Mouse (Mus musculus) embryonic facial prominence, embryonic 15.5 days (tissue): Measurements from ENCODE around the gene Mvb12b. TPM values are rescaled to one million over a fixed set of nuclear protein-coding genes. Genes with fewer than 3 reads are reported as not detected.

ENCODE experiments used
- ATAC-seq: fragments of 200-750 bp; cut with Nextera tagmentation; 2 replicates; pipeline ENCODE4 v1.8.0; 2017; ENCODE audit warnings: low read depth, moderate TSS enrichment; ENCODE audit not compliant: insufficient number of reproducible peaks, low FRiP score, low TSS enrichment
- H3K27ac ChIP-seq: fragments of 300-500 bp; sonication (generic); replicated peaks from 2 replicates; pipeline ENCODE4 v1.5.1; 2015; ENCODE audit warnings: mild to moderate bottlenecking, inconsistent platforms
- H3K27me3 ChIP-seq: fragments of 300-500 bp; sonication (generic); 2 replicates; pipeline ENCODE4 v1.6.1; 2015; ENCODE audit warnings: inconsistent platforms
- H3K36me3 ChIP-seq: fragments of 300-500 bp; sonication (generic); 2 replicates; pipeline ENCODE4 v1.6.1; 2015; ENCODE audit warnings: mild to moderate bottlenecking, inconsistent platforms
- H3K4me1 ChIP-seq: fragments of 300-500 bp; sonication (generic); 2 replicates; pipeline ENCODE4 v1.6.1; 2015; ENCODE audit warnings: inconsistent platforms
- H3K4me2 ChIP-seq: fragments of 300-500 bp; sonication (generic); replicated peaks from 2 replicates; pipeline ENCODE4 v1.6.1; 2015; ENCODE audit warnings: mild to moderate bottlenecking, inconsistent platforms
- H3K4me3 ChIP-seq: fragments of 300-500 bp; sonication (generic); replicated peaks from 2 replicates; pipeline ENCODE4 v1.5.1; 2015; ENCODE audit warnings: mild to moderate bottlenecking, inconsistent platforms
- H3K9ac ChIP-seq: fragments of 300-500 bp; sonication (generic); 2 replicates; pipeline ENCODE4 v1.6.1; 2015; ENCODE audit warnings: inconsistent platforms
- H3K9me3 ChIP-seq: fragments of 300-500 bp; sonication (generic); replicated peaks from 2 replicates; pipeline ENCODE4 v1.6.1; 2016; ENCODE audit warnings: inconsistent platforms
- WGBS: fragments of 180-500 bp; shearing (Covaris S2); methylation state at CpG from one replicate; pipeline ENCODE4 v1.1.7; 2015; 5-methylcytosine and 5-hydroxymethylcytosine counted together
- polyA plus RNA-seq: library from polyadenylated mRNA; unstranded; fragments of >200 nt; fragmentation: Nextera tagmentation; extraction: Ambion mirVana; gene quantifications from 2 replicates; pipeline ENCODE4 v1.2.1, GENCODE M21; 2015

Mvb12b gene
- polyA plus RNA-seq, 1 experiment from 2014 or later: 22.8 TPM

DNA sequence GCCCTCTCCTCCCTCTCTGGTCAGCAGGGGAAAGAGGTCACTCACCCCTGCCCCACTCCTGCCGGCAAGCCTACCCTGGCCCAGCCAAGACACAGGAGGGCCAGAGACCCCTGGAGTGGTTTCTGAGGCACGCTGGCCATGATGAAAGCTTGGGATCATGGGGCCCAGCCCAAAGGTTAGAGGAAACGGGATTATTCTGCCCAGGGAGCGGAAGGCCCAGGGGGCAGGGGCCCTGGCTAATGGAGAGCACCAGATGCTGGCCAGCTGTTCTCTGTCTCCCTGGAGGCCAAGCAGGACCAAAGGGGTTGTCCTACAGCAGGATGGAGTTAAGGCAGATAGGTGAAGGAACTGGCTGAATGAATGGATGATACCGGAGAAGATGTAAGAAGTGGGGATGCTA is 184.5 kb downstream of the Mvb12b start:
- Histone ChIP-seq H3K36me3 (no peaks in the 10 kb centered on the region), H3K4me2 (no peak overlapping the region), H3K4me1 (peaks cover 20% of the 10 kb centered on the region), H3K27ac (no peak overlapping the region), H3K9me3 (no peaks in the 10 kb centered on the region), H3K27me3 (peaks cover 58% of the 10 kb centered on the region), H3K9ac (no peak overlapping the region), H3K4me3 (no peak overlapping the region)
- WGBS: 53% methylated on average over 5 of the region's 5 CpGs
- ATAC-seq: no peak

DNA sequence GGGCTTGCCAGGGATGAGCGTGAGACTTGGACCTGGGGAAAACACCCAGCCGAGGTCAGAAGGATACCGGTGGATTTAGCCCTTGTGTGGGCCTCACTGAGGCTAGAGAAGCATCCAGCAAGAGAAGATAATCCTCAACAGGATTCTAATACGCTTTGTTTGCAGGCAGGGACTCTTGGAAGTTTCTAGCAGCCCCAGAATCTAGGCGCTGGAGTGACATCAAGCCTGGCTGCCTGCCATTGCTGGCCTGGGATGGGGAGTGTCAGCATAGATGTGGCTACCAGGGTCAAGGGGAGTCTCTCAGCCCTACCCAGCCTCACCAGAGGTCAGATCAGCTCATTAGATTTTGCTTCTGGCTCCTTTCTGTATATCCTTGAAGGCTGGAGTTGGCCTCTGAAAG is 185.0 kb downstream of the Mvb12b start:
- no peak overlapping the region for H3K9ac ChIP-seq

DNA sequence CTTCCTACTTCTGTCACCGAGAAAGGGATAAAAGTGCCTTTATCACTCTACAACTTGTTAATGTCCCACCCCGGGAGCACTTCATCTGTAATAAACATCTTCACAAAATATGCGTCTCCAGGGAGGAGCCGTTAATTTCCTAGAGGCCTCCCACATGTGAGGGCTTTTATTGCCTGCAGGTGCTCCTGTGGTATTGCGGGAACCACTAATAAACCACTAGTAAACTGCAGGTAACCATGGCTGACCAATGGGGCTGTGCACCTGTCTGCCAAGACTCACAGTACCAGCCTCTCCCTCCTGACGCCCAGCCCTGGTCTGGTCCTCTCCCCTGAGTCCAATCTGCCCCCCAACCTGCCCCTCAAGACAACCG is 186.3 kb downstream of the Mvb12b start:
- Histone ChIP-seq H3K4me1 (peaks cover 18% of the 10 kb centered on the region), H3K36me3 (no peaks in the 10 kb centered on the region), H3K4me2 (no peak overlapping the region), H3K27ac (no peak overlapping the region), H3K9me3 (0 out of 2 replicates have a peak, but pooled peaks cover 11% of the 10 kb centered on the region), H3K27me3 (peaks cover 41% of the 10 kb centered on the region), H3K4me3 (no peak overlapping the region), H3K9ac (no peak overlapping the region)
- ATAC-seq: no peak
- WGBS: 39% methylated on average over 7 of the region's 7 CpGs

More for the DNA sequence above, 185.0 kb downstream of the Mvb12b start:
- H3K4me3 ChIP-seq: no peak overlapping the region
- H3K4me2 ChIP-seq: no peak overlapping the region
- 0 out of 2 replicates have a peak, but pooled peaks cover under 1% of the 10 kb centered on the region for H3K9me3 ChIP-seq
- WGBS: 66% methylated on average over 5 of the region's 5 CpGs
- peaks cover 54% of the 10 kb centered on the region for H3K27me3 ChIP-seq
- H3K36me3 ChIP-seq: no peaks in the 10 kb centered on the region
- H3K27ac ChIP-seq: no peak overlapping the region
- ATAC-seq: no peak
- H3K4me1 ChIP-seq: peaks cover 20% of the 10 kb centered on the region

DNA sequence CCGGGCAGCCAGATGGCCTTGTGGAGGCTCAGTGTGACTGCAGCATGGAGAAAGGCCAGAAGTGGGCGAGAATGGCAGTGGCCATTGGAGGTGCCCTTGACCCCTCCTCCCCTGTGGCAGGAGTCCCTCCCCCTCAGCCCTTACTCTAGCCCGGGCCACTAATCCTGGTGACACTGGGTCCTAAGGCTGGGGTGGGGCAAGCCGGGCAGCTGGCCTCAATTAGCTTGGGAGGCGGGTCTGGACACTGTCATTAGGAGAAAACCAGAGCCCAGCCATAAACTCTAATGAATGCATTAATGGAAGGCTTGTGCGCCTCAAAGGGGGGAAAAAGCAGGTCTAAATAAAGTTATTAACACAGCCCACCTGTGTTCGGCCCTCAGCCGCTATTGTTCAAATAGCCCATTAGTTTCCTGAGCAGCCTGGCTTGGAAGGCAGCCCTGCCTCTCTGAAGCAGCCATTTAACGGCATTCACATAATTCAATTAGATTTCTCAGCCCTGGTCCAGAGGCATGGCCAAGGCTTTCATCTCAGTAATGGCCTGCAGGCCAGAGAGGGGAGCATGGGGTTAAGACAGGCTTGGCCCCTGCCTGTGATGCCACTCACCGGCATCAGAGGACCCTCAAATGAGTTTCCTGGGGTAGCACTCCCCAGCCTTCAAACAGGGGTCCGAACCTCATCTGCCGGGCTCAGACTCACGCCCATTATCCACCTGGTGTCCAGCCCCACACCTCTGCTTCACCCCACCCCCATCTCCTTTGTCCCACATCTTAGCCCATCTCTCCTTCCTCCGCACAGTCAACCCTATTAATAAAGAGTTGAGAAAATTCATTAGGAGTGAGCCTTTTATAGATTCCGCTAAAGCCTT is 186.9 kb downstream of the Mvb12b start:
- 32% methylated on average over 15 of the region's 15 CpGs for WGBS
- no peak overlapping the region for H3K4me2 ChIP-seq

DNA sequence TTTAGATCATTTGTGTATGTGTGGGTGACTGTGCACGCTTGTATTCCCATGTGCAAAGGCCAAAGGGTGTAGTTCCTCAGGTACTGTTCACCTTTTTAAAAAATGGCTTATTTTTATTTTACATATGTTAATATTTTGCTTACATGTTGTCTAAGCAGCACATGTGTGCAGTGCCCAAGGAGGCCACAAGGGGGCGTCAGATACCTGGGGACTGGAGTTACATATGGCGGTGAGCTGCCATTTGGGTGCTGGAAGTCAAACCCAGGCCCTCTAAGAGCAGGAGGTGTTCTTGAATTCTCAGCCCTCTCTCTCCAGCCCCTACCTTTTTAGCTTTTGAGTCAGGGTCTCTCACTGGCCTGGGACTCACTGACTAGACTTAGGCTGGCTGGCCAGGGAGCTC is 188.8 kb downstream of the Mvb12b start:
- no peak for ATAC-seq
- H3K4me2 ChIP-seq: no peak overlapping the region
- 64% methylated on average over 3 of the region's 3 CpGs for WGBS
- H3K4me3 ChIP-seq: no peak overlapping the region
- 0 out of 2 replicates have a peak, but pooled peaks cover 13% of the 10 kb centered on the region for H3K9me3 ChIP-seq
- H3K9ac ChIP-seq: no peak overlapping the region
- peaks cover 11% of the 10 kb centered on the region for H3K4me1 ChIP-seq
- peaks cover 27% of the 10 kb centered on the region for H3K27me3 ChIP-seq
- no peak overlapping the region for H3K27ac ChIP-seq
- H3K36me3 ChIP-seq: no peaks in the 10 kb centered on the region

More for the DNA sequence above, 186.9 kb downstream of the Mvb12b start:
- Histone ChIP-seq H3K4me1 (peaks cover 12% of the 10 kb centered on the region), H3K27ac (no peak overlapping the region), H3K4me3 (no peak overlapping the region), H3K36me3 (no peaks in the 10 kb centered on the region), H3K9me3 (0 out of 2 replicates have a peak, but pooled peaks cover 13% of the 10 kb centered on the region), H3K27me3 (peaks cover 35% of the 10 kb centered on the region), H3K9ac (no peak overlapping the region)
- ATAC-seq: no peak

DNA sequence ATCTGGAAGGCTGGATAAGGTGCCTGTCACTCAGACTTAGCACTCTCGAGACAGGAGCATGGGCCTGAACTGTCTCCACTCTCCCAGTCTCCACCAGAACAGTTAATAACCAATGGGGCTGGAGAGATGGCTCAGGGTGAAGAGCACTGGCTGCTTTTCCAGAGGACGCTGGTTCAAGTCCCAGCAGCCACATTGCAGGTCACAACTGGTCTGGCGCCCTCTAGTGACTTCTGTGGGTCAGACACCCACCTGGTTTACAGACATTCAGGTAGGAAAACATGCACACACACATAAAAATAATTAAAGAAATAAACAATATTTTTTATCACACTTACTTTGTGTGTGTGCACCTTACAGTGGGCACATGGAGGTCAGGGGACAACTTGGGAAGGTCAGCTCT is 191.3 kb downstream of the Mvb12b start:
- no peak overlapping the region for H3K9ac ChIP-seq
- peaks cover 16% of the 10 kb centered on the region for H3K27me3 ChIP-seq
- peaks cover 8% of the 10 kb centered on the region; the same call in 1 of the 2 replicates for H3K4me1 ChIP-seq
- H3K9me3 ChIP-seq: 0 out of 2 replicates have a peak, but pooled peaks cover 13% of the 10 kb centered on the region
- no peaks in the 10 kb centered on the region for H3K36me3 ChIP-seq
- no peak overlapping the region for H3K4me2 ChIP-seq
- WGBS: 58% methylated on average over 3 of the region's 3 CpGs
- H3K4me3 ChIP-seq: no peak overlapping the region
- ATAC-seq: no peak
- no peak overlapping the region for H3K27ac ChIP-seq

DNA sequence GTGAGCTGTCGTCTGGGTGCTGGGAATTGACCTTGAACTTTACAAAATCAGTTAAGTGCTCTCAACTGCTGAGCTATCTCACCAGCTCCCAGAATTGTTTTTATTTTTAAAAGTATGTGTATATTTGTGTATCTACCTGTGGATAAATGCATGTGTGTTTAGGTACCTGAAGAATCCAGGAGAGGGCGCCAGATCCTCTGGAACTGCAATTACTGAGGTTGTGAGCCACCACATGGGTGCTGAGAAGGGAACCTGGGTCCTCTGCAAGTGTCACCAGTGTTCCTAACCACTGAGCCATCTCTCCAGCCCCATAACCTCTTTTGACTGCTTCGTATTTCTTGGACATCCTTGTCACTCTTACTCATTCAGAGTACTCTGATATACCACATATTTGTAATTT is 193.8 kb downstream of the Mvb12b start:
- 0 out of 2 replicates have a peak, but pooled peaks cover 13% of the 10 kb centered on the region for H3K9me3 ChIP-seq
- no peak for ATAC-seq
- 0 out of 2 replicates have a peak, but pooled peaks cover 5% of the 10 kb centered on the region for H3K27me3 ChIP-seq
- H3K36me3 ChIP-seq: no peaks in the 10 kb centered on the region
- no peak overlapping the region for H3K27ac ChIP-seq
- H3K9ac ChIP-seq: no peak overlapping the region
- no peaks in the 10 kb centered on the region for H3K4me1 ChIP-seq
- H3K4me2 ChIP-seq: no peak overlapping the region
- 64% methylated on average over 3 of the region's 3 CpGs for WGBS
- H3K4me3 ChIP-seq: no peak overlapping the region

DNA sequence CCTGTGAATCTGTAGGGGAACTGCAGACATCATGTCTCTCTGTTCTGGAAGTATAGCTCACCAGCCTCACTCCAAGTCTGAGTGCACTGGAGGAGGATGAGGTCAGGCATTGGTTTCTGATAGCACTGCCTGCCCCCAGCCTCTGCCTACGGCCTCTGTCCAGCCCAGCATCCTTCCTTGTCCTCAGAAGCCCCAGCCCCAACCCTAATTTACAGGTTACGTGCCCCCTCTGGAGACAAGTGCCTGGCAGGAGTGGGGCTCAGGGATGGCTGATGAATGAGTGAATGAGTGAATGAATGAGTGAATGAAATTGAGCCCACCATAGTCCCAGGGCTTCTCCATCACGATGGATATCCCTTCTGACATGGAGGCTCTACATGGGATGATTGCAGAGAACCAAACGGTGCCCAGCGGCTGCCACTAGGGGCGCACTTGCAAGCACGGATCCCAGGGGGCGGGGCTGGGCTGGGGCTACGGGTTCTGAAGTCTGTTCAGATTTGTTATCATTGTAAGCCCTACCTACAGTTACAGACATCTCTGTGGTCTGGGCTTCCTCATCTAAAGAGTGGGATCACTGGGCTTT is 197.8 kb downstream of the Mvb12b start:
- no peaks in the 10 kb centered on the region for H3K4me1 ChIP-seq
- no peak overlapping the region for H3K9ac ChIP-seq
- H3K4me2 ChIP-seq: no peak overlapping the region
- H3K27ac ChIP-seq: no peak overlapping the region
- ATAC-seq: no peak
- no peaks in the 10 kb centered on the region for H3K36me3 ChIP-seq
- 0 out of 2 replicates have a peak, but pooled peaks cover 5% of the 10 kb centered on the region for H3K27me3 ChIP-seq
- H3K4me3 ChIP-seq: no peak overlapping the region
- H3K9me3 ChIP-seq: no peaks in the 10 kb centered on the region
- WGBS: 28% methylated on average over 9 of the region's 9 CpGs

DNA sequence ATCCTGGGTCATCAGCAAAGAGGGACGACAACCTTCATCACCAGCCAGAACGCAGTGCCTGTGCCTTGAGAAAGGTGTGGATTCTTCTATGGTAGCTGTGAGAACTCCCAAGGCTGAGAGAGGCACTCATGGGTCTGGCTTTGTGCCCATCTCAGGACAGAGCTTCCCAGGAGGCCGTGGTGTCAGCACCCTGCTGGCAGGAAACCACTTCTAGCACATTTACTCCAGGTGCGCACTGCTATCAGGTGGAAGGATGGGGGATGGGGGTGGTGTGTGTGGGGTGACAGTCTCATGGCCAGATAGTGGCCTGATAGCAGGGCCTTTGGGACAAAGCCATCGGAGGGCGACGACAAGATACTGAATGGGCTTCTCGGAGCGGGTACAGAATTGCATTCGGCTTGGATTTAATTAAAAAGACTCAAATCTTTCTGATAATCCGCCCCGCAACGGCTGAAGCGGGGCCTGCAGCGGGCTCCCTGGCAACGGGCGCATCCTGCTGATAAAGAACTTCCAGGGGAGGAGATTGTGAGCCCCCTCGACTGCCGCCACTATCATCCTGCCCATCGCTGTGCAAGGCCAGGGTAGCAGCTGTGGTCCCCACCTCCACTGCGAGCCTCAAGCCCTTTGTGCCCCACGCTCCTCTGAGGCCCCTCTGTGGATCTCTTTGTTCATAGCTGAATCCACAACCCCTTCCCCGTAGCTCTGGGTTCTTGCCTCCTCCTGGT is 198.4 kb downstream of the Mvb12b start:
- ATAC-seq: no peak
- WGBS: 55% methylated on average over 23 of the region's 23 CpGs
- Histone ChIP-seq H3K36me3 (no peaks in the 10 kb centered on the region), H3K9me3 (no peaks in the 10 kb centered on the region), H3K27ac (no peak overlapping the region), H3K27me3 (0 out of 2 replicates have a peak, but pooled peaks cover 5% of the 10 kb centered on the region), H3K9ac (no peak overlapping the region), H3K4me3 (no peak overlapping the region), H3K4me1 (no peaks in the 10 kb centered on the region), H3K4me2 (no peak overlapping the region)

DNA sequence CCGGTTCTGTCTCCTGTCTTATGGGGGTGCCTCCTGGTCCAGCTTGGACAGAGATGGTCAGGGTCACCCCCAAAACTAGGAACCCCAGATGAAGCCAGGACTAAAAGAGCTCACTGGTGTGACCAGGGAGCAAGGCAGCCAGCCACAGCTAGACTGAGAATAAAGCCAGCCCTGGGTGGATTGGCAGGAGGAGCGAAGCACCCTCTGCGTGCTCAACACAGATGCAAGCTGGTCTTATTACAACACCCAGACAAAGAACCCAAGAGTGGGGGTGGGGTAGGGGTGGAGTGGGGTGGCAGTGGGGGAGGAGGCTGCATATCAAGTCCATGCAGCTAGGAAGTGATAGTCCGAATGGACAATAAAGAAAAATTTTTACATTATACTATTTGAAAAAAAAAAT is 204.2 kb downstream of the Mvb12b start:
- no peak for ATAC-seq
- H3K4me2 ChIP-seq: no peak overlapping the region
- no peak overlapping the region for H3K27ac ChIP-seq
- H3K4me3 ChIP-seq: no peak overlapping the region
- no peak overlapping the region for H3K9ac ChIP-seq
- no peaks in the 10 kb centered on the region for H3K4me1 ChIP-seq
- H3K9me3 ChIP-seq: no peaks in the 10 kb centered on the region
- H3K27me3 ChIP-seq: peaks cover 4% of the 10 kb centered on the region; the same call in 1 of the 2 replicates
- H3K36me3 ChIP-seq: no peaks in the 10 kb centered on the region
- WGBS: 65% methylated on average over 4 of the region's 4 CpGs

DNA sequence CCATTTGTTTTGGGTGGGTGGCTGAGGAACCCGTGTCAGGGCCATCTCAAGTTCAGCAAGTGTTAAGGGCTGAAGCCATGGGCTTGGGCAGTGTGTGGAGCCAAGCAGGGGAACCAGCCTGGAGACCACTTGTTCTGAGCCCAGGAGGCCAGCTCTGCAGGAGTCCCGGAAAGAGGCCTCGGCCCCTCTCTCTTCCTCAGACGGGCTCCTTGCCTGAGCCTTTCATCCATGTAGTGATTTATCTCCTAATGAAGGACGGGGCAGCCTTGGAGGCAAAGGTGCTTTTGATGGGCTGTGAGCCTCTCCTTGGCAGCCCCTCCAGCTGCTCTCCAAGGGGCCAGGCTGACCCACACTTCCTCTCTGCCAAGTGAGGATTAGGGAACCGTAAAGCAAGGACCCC is 204.7 kb downstream of the Mvb12b start:
- WGBS: 48% methylated on average over 6 of the region's 6 CpGs
- Histone ChIP-seq H3K27me3 (peaks cover 4% of the 10 kb centered on the region; the same call in 1 of the 2 replicates), H3K27ac (no peak overlapping the region), H3K4me1 (no peaks in the 10 kb centered on the region), H3K9ac (no peak overlapping the region), H3K9me3 (no peaks in the 10 kb centered on the region), H3K4me2 (no peak overlapping the region), H3K36me3 (no peaks in the 10 kb centered on the region), H3K4me3 (no peak overlapping the region)
- ATAC-seq: no peak
